Mouse (Mus musculus): Measurements from ENCODE around the gene Dsp.

Dsp gene

GRCm38 (mm10) chr13:38193406-38193805 is 42.3 kb downstream of the Dsp start:
- no peak for DNase-seq (ENCODE audit: low read depth, low spot score)

- no peak for DNase-seq (ENCODE audit: low read depth, low spot score)
Measured at GRCm38 (mm10) chr13:38201413-38201812, 50.3 kb downstream of the Dsp start.

- no peak for DNase-seq (ENCODE audit: low read depth, low spot score)
Measured at GRCm38 (mm10) chr13:38204171-38204570, 53.1 kb downstream of the Dsp start.

- peak; percentile 95 for DNase-seq (ENCODE audit: low read depth, low spot score)
Measured at GRCm38 (mm10) chr13:38204702-38205482, 53.8 kb downstream of the Dsp start, which contains the start of gene Snrnp48. TSS of gene Snrnp48 (plus strand) at chr13:38204938.

DNA sequence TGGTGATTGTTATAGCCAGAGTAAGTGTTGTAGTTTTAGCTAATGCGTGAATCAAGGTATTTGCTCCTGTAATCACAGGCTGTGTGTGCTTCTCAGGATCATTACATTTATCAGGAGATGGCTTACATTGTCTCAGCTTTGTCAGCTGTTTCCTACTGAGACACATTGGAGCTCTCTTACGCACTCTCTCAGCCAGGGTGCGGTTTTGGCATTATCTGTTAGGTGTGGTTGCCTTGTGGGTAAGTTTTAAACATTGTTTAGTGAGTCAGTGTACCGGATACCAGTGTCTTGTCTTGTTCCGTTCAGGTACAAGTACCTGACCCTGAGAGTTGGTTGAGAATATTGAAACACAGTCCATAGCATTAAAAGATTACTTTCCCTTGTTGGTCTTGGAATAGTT is 60.0 kb downstream of the Dsp start:
- DNase-seq (ENCODE audit: low read depth, low spot score) = no peak

- no peak for DNase-seq (ENCODE audit: low read depth, low spot score)
Measured at GRCm38 (mm10) chr13:38218686-38219085, 67.6 kb downstream of the Dsp start.

DNA sequence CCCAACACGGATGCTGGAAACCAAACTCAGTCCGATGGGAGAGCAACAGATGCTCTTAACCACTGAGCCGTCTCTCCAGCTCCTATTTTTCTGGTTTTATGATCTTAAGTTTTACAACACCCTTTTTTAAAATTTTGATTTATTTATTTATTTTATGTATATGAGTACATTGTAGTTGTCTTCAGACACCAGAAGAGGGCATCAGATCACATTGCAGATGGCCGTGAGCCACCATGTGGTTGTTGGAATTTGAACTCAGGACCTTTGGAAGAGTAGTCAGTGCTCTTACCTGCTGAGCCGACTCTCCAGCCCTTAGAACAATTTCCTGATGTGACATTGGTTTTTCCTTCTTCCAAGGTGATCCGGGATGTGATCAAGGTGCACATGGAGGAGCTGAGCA is 69.2 kb downstream of the Dsp start:
- DNase-seq (ENCODE audit: low read depth, low spot score) = no peak

DNA sequence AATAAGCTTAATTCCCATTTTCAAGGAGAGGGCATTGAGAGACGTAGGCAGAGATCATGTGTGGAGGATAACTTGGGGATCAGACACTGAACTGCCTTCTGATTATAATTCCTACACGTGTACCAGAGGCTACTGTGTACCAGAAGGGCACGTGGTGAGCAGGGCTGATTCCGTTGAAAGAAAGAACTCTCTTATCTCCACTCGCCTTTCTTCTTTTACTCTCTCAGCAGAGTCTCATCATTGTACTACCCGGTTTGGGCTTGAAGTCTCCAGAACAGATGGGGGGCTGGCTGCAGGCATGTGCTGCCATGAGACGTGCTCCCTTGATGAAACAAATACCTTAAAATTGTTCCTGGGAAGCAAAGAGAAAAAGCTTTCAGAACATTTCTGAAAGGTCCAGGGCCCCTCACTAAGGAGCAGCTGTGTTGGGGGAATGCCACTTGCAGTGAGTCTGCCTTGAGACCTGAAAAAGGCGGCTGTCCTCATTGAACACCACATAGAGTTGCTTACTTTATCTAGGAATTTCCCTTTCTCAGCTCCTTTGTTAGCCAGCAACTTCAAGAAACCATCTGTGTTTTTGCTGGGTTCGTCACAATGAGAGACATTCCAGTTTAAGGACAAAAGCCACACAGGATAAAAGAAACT is 79.2 kb downstream of the Dsp start:
- no peak for DNase-seq (ENCODE audit: low read depth, low spot score)

DNA sequence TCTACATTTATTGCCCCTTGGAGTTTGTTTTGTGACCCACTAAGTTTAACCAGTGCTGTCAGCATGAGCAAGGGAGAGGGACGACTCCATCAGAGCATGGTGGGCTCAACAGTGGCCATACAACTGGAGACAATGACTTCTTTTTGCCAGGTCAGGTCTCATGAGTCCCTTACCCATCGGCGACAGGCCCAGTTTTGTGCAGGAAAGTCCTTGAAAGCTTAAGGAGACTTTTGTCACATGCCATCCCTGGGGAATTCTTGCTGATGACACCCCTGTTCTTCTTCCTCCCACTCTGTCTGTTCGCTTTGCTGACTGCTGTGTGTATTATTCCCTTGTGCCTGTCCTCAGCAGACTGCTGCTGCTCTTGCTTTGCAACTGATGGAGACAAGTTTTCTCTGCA is 81.3 kb downstream of the Dsp start:
- DNase-seq (ENCODE audit: low read depth, low spot score) = no peak

GRCm38 (mm10) chr13:38232856-38233625 is 81.9 kb downstream of the Dsp start:
- no peak for DNase-seq (ENCODE audit: low read depth, low spot score)

- DNase-seq (ENCODE audit: low read depth, low spot score) = no peak
Measured at GRCm38 (mm10) chr13:38234651-38235050, 83.6 kb downstream of the Dsp start.

DNA sequence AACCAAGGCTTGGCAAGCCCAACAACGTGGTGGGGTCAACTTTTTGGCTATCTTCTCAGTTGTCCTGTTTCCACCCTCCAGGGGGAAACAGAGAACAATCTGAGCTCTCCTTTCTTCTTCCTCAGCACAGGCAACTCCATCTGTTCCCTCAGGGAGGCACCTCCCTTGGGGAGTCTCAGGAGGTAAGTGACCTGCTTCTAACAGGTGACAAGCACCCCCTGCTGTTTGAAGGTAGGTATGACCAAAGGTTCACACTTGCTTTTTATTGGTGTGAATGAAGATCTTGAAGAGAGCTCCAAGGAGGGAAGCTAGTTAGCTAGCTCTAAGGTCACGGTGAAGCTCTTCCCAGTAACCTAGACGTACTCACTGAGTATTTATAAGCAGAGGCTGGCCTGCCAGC is 84.3 kb downstream of the Dsp start:
- DNase-seq (ENCODE audit: low read depth, low spot score) = peak; percentile 54

- DNase-seq (ENCODE audit: low read depth, low spot score) = no peak
Measured at GRCm38 (mm10) chr13:38248151-38248550, 97.1 kb downstream of the Dsp start.

All from CD4-positive, CD25-positive, alpha-beta regulatory T cell, adult 2 months (primary cell).